Mouse (Mus musculus) midbrain, embryonic 13.5 days (tissue): ENCODE results near the gene Asic2. TPM values are rescaled to one million over a fixed set of nuclear protein-coding genes. Genes with fewer than 3 reads are reported as not detected.

Experiments used
- ATAC-seq: fragments of 200-750 bp; cut with Nextera tagmentation; 2 replicates; pipeline ENCODE4 v1.8.0; 2017; ENCODE audit warnings: mild to moderate bottlenecking, moderate TSS enrichment, moderate library complexity
- H3K27ac ChIP-seq: fragments of 300-500 bp; sonication (generic); 2 replicates; pipeline ENCODE4 v1.5.1; 2015; ENCODE audit warnings: inconsistent platforms, mild to moderate bottlenecking, moderate library complexity
- H3K27me3 ChIP-seq: fragments of 300-500 bp; sonication (generic); 2 replicates; pipeline ENCODE4 v1.6.1; 2015; ENCODE audit warnings: mild to moderate bottlenecking, inconsistent platforms
- H3K36me3 ChIP-seq: fragments of 300-500 bp; sonication (generic); 2 replicates; pipeline ENCODE4 v1.6.1; 2015; ENCODE audit warnings: mild to moderate bottlenecking, inconsistent platforms
- H3K4me1 ChIP-seq: fragments of 300-500 bp; sonication (generic); replicated peaks from 2 replicates; pipeline ENCODE4 v1.6.1; 2015; ENCODE audit warnings: inconsistent platforms
- H3K4me2 ChIP-seq: fragments of 300-500 bp; sonication (generic); replicated peaks from 2 replicates; pipeline ENCODE4 v1.6.1; 2015; ENCODE audit warnings: moderate library complexity, mild to moderate bottlenecking, inconsistent platforms
- H3K4me3 ChIP-seq: fragments of 300-500 bp; sonication (generic); replicated peaks from 2 replicates; pipeline ENCODE4 v1.5.1; 2015; ENCODE audit warnings: mild to moderate bottlenecking, inconsistent platforms
- H3K9ac ChIP-seq: fragments of 300-500 bp; sonication (generic); replicated peaks from 2 replicates; pipeline ENCODE4 v1.6.1; 2015; ENCODE audit warnings: mild to moderate bottlenecking, inconsistent platforms
- H3K9me3 ChIP-seq: fragments of 300-500 bp; sonication (generic); 2 replicates; pipeline ENCODE4 v1.6.1; 2016; ENCODE audit warnings: mild to moderate bottlenecking, inconsistent platforms
- WGBS: fragments of 180-500 bp; shearing (Covaris S2); methylation state at CpG from one replicate; pipeline ENCODE4 v1.1.7; 2015; 5-methylcytosine and 5-hydroxymethylcytosine counted together
- polyA plus RNA-seq: library from polyadenylated mRNA; unstranded; fragments of >200 nt; fragmentation: Nextera tagmentation; extraction: Ambion mirVana; gene quantifications from 2 replicates; pipeline ENCODE4 v1.2.1, GENCODE M21; 2015

Asic2 gene
- polyA plus RNA-seq, 1 experiment from 2014 or later, result 5.0 TPM

DNA sequence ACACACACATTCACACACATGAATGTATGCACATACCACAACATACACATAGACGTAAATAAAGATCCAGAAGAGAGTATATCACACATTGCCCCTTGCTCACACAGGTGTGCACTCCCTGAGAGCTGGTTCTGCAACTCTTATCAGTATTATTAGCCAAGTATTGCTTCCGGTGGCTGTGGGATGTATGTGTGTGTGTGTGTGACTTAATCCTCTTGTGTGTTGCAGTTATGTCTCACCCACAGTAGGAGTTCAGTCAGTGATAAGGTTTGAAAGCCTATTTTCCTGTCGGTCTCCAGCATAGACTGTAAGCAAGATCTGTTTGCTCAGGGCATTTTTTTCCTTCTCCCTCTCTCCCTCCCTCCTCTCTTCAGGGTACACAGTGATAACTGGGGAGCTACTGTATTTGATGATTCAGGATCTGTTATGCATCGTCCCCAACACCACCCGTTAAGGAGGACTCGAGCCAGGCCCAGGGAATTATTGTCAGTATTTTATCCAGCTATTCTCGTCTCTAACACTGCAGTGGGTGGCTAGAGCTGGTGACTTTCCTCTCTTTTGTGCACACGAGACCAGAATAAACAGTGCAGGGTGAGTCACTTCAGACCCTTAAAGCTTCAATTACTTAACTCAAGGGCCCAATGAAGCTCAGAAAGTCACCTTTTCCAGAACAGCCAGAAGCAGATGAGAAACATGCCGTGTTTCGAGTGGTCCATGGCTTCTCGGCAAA, 888.0 kb downstream of the Asic2 start:
- H3K4me3 ChIP-seq, result no peak overlapping the region
- WGBS, result 67% methylated on average over 11 of the region's 11 CpGs
- ATAC-seq, result no peak
- H3K4me1 ChIP-seq, result peaks cover 6% of the 10 kb centered on the region
- H3K36me3 ChIP-seq, result no peaks in the 10 kb centered on the region
- H3K9ac ChIP-seq, result no peak overlapping the region
- H3K27me3 ChIP-seq, result no peaks in the 10 kb centered on the region
- H3K4me2 ChIP-seq, result no peak overlapping the region
- H3K9me3 ChIP-seq, result no peaks in the 10 kb centered on the region
- no peak overlapping the region for H3K27ac ChIP-seq

DNA sequence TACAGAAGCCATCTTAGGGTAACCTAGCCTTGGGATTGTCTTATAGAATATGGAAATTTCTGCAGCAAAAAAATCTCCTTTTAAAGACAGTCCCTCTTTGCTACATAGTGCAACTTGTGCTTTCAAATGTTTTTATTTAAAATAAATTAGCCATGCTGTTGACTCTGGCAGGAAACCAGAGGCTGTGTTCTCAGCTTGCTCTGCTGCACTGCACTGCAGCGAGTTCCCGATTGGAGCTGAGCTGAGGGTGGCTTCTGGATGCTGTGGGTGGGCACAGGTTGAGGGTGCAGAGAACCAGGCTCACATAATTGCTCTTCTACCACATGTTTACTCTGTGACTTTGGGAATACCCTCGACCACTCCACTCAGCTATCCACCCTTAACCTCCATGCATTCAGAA, 889.0 kb downstream of the Asic2 start:
- WGBS, result 75% methylated on average over 3 of the region's 3 CpGs

DNA sequence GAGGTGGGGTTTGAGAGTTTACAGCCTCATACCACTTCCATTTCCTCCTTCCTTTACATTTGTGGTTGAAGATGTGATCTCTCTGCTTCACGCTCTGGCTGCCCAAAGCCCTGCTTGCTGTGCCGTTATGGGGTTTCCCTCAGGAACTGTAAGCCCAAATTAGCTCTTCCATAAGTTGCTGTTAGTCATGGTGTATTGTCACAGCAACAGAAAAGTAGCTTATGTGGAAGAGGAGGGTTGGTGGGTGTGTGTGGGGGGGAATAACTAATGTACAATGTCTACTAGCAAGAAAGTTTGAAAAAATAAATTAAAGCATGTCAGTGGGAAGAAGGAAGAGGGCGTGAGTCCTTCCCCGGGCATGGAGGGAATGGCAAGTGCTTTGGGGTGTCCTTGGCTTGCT, 896.4 kb downstream of the Asic2 start:
- H3K36me3 ChIP-seq, result no peaks in the 10 kb centered on the region
- H3K27ac ChIP-seq, result no peak overlapping the region
- no peaks in the 10 kb centered on the region for H3K4me1 ChIP-seq
- no peak overlapping the region for H3K4me3 ChIP-seq
- no peaks in the 10 kb centered on the region for H3K9me3 ChIP-seq
- H3K9ac ChIP-seq, result no peak overlapping the region
- ATAC-seq, result no peak
- no peaks in the 10 kb centered on the region for H3K27me3 ChIP-seq
- no peak overlapping the region for H3K4me2 ChIP-seq
- 91% methylated on average over 4 of the region's 4 CpGs for WGBS

More for the DNA sequence above, 889.0 kb downstream of the Asic2 start:
- Histone ChIP-seq H3K4me1 (no peaks in the 10 kb centered on the region; the same call in 1 of the 2 replicates), H3K27me3 (no peaks in the 10 kb centered on the region), H3K4me2 (no peak overlapping the region), H3K4me3 (no peak overlapping the region), H3K36me3 (no peaks in the 10 kb centered on the region), H3K27ac (no peak overlapping the region), H3K9me3 (no peaks in the 10 kb centered on the region), H3K9ac (no peak overlapping the region)
- ATAC-seq, result no peak

DNA sequence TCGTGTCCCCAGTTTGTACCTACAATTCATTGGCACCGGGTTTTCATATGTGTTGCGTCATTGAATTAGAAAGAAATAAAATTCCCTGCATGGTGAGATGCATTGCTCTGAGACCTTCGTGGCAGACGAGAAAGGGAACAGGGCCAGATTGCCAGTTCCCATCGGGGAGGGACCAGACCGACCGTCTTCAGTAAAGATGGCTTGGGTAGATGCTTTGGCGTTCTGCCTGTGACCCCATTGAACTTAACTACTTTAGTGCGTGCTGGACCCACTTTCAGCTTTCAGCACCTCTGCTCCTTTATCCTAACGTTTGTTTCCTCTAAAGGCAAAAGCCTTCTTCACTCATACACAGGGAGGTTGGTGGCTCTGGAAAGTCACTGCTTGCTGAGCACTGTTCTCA, 902.9 kb downstream of the Asic2 start:
- no peak overlapping the region for H3K27ac ChIP-seq
- no peak overlapping the region for H3K9ac ChIP-seq
- H3K4me2 ChIP-seq, result no peak overlapping the region
- WGBS, result 93% methylated on average over 11 of the region's 11 CpGs
- no peak for ATAC-seq
- H3K4me3 ChIP-seq, result no peak overlapping the region
- H3K36me3 ChIP-seq, result no peaks in the 10 kb centered on the region
- no peaks in the 10 kb centered on the region for H3K9me3 ChIP-seq
- no peaks in the 10 kb centered on the region for H3K4me1 ChIP-seq
- H3K27me3 ChIP-seq, result no peaks in the 10 kb centered on the region

DNA sequence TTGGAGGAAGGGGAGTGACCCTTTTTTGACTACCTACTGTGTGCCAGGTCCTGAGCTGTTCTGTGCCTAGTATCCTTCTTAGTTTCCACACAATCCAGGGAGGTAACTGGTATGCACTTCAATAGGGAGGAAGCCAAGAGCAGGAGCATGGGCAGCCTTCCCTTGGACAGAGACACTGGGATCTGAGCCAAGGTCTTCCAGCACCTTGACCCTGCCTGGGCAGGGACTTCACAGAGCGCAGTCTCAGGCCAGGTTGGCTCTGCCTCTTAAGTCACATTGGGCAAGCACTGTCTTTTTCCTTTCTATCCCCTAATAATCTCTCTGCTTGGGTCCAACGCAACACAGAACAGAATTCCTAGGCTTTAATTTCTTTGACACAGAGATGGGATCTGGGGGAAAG, 904.3 kb downstream of the Asic2 start:
- Histone ChIP-seq H3K27me3 (no peaks in the 10 kb centered on the region), H3K4me3 (no peak overlapping the region), H3K4me1 (no peaks in the 10 kb centered on the region), H3K4me2 (no peak overlapping the region), H3K36me3 (no peaks in the 10 kb centered on the region), H3K9ac (no peak overlapping the region), H3K27ac (no peak overlapping the region), H3K9me3 (no peaks in the 10 kb centered on the region)
- WGBS, result 93% methylated on average over 2 of the region's 2 CpGs
- ATAC-seq, result no peak

DNA sequence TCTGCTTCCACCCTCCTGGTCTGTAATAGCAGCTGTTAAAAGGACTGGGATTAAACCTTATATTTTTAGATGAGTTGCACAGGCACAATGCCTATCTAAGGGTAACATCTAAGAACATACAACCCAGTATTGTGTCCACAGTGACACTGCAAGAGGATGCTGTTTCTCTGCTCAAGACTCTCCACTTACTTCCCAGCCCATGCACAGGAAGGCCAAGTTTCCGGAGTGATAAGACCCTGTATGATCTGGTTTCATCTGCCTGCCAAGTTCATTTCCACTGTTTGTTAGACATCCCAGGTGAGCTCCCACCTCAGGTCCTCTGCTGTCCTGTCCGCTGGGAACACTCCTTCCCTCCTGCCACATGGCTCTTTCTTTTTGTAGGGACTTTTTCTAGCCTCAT, 908.2 kb downstream of the Asic2 start:
- Histone ChIP-seq H3K27ac (no peak overlapping the region), H3K9ac (no peak overlapping the region), H3K4me3 (no peak overlapping the region), H3K27me3 (no peaks in the 10 kb centered on the region), H3K4me2 (no peak overlapping the region), H3K36me3 (no peaks in the 10 kb centered on the region), H3K9me3 (no peaks in the 10 kb centered on the region), H3K4me1 (peaks cover 9% of the 10 kb centered on the region; the same call in 1 of the 2 replicates)
- WGBS, result 96% methylated on average over 2 of the region's 2 CpGs
- no peak for ATAC-seq

DNA sequence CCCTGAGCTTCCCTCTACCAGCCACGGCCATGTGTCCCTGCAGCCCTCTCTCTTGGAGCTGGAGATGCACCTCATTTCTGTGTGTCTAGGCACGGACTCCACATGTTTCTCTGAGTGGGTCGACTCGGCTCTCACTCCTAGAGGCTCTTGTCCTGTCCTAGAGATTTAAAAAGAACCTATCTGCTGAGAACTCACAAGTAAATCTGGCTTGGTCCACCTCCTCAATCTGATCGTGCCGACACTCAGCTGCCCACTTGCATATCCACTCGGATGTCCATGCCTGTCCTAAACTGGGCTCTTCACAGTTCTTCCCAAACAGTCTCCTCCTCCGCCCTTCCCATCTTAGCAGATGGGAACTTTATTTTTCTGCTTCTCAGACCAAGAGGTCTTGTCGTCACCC, 908.7 kb downstream of the Asic2 start:
- Histone ChIP-seq H3K4me2 (no peak overlapping the region), H3K36me3 (no peaks in the 10 kb centered on the region), H3K27ac (no peak overlapping the region), H3K27me3 (no peaks in the 10 kb centered on the region), H3K4me3 (no peak overlapping the region), H3K9ac (no peak overlapping the region), H3K9me3 (no peaks in the 10 kb centered on the region), H3K4me1 (peaks cover 9% of the 10 kb centered on the region; the same call in 1 of the 2 replicates)
- WGBS, result 89% methylated on average over 9 of the region's 9 CpGs
- ATAC-seq, result no peak

DNA sequence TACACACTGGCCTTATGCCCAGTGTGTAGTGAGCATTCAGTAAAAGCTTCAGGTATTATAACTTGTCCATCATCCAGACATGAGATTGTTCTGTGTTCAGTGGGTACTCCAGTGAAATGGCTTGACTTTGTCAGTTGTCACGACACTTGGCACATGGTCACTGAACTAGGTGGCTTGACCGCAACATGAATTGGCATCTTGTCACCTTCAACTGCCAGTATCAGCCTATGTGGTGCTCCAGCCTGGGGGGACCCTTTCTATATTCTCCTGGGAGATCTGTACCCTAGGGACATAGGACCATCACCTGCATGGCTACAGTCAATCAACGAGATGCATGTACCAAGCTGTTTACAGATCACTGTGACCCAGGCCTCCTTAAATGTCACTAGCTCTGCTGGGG, 910.8 kb downstream of the Asic2 start:
- H3K9me3 ChIP-seq, result no peaks in the 10 kb centered on the region
- H3K27me3 ChIP-seq, result no peaks in the 10 kb centered on the region
- no peak overlapping the region for H3K4me3 ChIP-seq
- no peak overlapping the region for H3K27ac ChIP-seq
- no peak overlapping the region for H3K4me2 ChIP-seq
- WGBS, result 91% methylated on average over 3 of the region's 3 CpGs
- ATAC-seq, result no peak
- no peak overlapping the region for H3K9ac ChIP-seq
- peaks cover 9% of the 10 kb centered on the region; the same call in 1 of the 2 replicates for H3K4me1 ChIP-seq
- H3K36me3 ChIP-seq, result no peaks in the 10 kb centered on the region

DNA sequence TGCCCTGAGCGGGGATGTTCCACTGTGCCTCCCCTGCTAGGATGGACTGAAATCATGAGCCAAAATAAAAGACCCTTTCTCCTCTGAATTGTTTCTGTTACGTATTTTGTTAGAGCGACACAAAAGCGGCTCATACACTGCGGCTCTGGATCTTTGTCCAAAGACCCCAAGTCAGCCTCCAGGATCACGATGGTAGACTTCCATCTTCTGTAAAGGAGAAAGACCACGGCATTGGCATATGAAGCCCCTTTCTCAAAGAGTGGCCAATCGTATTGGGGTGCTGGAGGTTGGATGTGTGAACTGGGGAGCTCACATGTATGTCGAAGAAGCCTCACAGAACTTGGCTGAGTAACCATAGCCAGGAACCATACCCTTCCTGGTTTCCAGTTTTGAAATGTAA, 911.5 kb downstream of the Asic2 start:
- ATAC-seq, result no peak
- WGBS, result 90% methylated on average over 9 of the region's 9 CpGs
- Histone ChIP-seq H3K4me1 (peaks cover 9% of the 10 kb centered on the region; the same call in 1 of the 2 replicates), H3K9me3 (no peaks in the 10 kb centered on the region), H3K9ac (no peak overlapping the region), H3K27me3 (no peaks in the 10 kb centered on the region), H3K27ac (no peak overlapping the region), H3K36me3 (no peaks in the 10 kb centered on the region), H3K4me3 (no peak overlapping the region), H3K4me2 (no peak overlapping the region)

DNA sequence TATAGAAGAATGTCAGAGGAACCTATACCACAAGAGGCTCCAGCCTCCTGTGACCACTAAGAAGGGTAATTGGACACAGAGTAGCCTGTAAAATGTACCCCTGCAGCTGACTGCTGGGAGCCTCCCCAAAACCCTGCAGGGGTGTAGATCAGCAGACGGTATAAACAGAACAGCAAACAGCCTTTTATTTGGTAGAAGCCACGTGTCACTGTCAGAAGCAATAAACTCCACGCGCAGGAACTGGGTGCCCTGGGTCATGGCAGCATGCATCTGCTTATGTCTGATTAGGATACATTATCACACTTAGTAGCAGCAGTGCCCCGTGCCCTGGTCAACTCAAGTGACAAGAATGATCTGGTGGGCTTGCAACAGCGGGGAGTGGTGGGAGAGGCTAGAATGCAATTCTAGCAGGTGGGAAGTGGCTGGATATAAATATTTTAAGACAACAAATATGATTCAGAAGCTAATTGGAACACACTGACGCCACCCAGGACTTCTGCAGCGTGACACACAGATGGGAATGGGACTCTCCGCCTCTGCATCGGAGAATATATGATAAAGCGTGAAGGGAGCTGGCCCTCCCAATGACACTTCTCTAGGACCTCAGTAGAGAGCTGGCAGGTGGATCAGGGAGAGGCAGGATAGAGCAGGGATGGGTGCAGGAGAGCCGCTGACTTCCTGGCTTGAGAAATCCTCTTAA, 912.7 kb downstream of the Asic2 start:
- H3K27ac ChIP-seq, result no peak overlapping the region
- peaks cover 9% of the 10 kb centered on the region; the same call in 1 of the 2 replicates for H3K4me1 ChIP-seq
- H3K4me2 ChIP-seq, result no peak overlapping the region
- no peaks in the 10 kb centered on the region for H3K27me3 ChIP-seq
- no peak overlapping the region for H3K4me3 ChIP-seq
- H3K9me3 ChIP-seq, result no peaks in the 10 kb centered on the region
- no peak for ATAC-seq
- WGBS, result 76% methylated on average over 12 of the region's 12 CpGs
- no peak overlapping the region for H3K9ac ChIP-seq
- H3K36me3 ChIP-seq, result no peaks in the 10 kb centered on the region

DNA sequence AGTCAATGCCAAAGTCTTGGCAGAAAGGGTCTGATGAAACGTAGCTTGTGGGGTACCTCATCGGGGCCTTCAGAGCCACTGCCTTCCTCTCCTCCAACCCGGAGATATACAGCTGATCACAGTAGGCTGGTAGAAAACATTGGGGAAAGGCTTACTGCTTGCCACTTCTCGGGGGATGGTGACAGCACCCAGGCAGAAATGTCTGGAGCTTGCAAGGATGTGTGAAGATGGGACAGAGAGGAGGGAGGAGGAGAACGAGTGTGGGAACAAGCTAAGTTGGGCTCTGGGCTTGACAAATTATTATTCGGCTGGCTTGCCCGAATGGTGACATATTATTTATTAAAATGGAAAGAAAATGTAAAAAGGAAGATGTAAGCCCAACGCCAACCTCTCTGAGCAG, 914.4 kb downstream of the Asic2 start:
- Histone ChIP-seq H3K27ac (no peak overlapping the region), H3K4me2 (no peak overlapping the region), H3K4me1 (peaks cover 9% of the 10 kb centered on the region; the same call in 1 of the 2 replicates), H3K27me3 (no peaks in the 10 kb centered on the region), H3K36me3 (no peaks in the 10 kb centered on the region), H3K9me3 (no peaks in the 10 kb centered on the region), H3K4me3 (no peak overlapping the region), H3K9ac (no peak overlapping the region)
- 93% methylated on average over 8 of the region's 8 CpGs for WGBS
- ATAC-seq, result no peak

DNA sequence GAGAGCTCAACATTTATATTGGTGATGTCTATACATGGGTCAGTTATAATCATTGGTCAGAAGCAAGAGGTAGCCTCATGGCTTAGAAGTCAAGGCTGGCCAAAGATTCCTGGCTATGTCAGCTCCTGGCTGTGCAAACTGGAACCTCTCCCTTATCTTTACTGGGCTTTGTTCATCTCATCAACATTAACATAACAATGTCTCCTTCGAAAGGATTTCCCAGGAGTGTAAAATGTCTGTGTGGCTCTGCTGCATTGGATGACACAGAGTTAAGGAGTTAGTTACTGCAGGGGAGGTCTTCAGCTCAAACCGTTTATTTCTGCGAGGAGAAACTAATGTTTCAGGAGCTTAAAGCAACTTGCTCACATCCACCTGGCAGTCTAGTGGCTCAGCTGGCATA, 926.6 kb downstream of the Asic2 start:
- Histone ChIP-seq H3K9ac (no peak overlapping the region), H3K4me1 (peaks cover 13% of the 10 kb centered on the region; the same call in 1 of the 2 replicates), H3K36me3 (no peaks in the 10 kb centered on the region), H3K27ac (no peak overlapping the region), H3K27me3 (no peaks in the 10 kb centered on the region), H3K4me3 (no peak overlapping the region), H3K9me3 (no peaks in the 10 kb centered on the region), H3K4me2 (no peak overlapping the region)
- ATAC-seq, result no peak
- 36% methylated on average over 3 of the region's 3 CpGs for WGBS
